Mouse (Mus musculus) heart, postnatal 0 days (tissue): Measurements from ENCODE around the gene Nfic.

ENCODE experiments used
- CTCF ChIP-seq: IDR thresholded peaks from 2 replicates; pipeline ENCODE4 v1.5.1; 2016; ENCODE audit warnings: antibody characterized with exemption, control low read depth, low read depth
- EP300 ChIP-seq: IDR thresholded peaks from 2 replicates; pipeline ENCODE4 v1.6.1; 2016; ENCODE audit warnings: antibody characterized with exemption, low read depth

- TF ChIP-seq CTCF: no peak
- TF ChIP-seq EP300: no peak
Measured at GRCm38 (mm10) chr10:81460471-81460870, 5.0 kb upstream of the Nfic start.
